Mouse (Mus musculus): ENCODE measurements around the gene Zbtb5.
"Not testable (repeated sequence)": the region's sequence is repeated elsewhere in the genome, so short reads cannot be mapped to it uniquely, and the experiment has no call there.

Zbtb5 gene

GRCm38 (mm10) chr4:45011581-45012104 is 569 bp downstream of the Zbtb5 start:
- DNase-seq (ENCODE audit: low spot score in 2 of 2): no peak

GRCm38 (mm10) chr4:45010806-45011415 is 1.3 kb downstream of the Zbtb5 start:
- no peak for DNase-seq (ENCODE audit: low spot score in 2 of 2)

- DNase-seq (ENCODE audit: low spot score in 2 of 2): no peak
These were observed 6.8 kb downstream of the Zbtb5 start for GRCm38 (mm10) chr4:45005452-45005851.

GRCm38 (mm10) chr4:45000001-45000400 is 12.2 kb downstream of the Zbtb5 start:
- no peak for DNase-seq (ENCODE audit: low spot score in 2 of 2)

GRCm38 (mm10) chr4:44998071-44998470 is 14.1 kb downstream of the Zbtb5 start:
- DNase-seq (ENCODE audit: low spot score in 2 of 2): no peak

- no peak for DNase-seq (ENCODE audit: low spot score in 2 of 2)
These were observed 17.4 kb downstream of the Zbtb5 start for GRCm38 (mm10) chr4:44994776-44995175.

GRCm38 (mm10) chr4:44993847-44994246 is 18.4 kb downstream of the Zbtb5 start:
- DNase-seq (ENCODE audit: low spot score in 2 of 2): no peak

- not testable (repeated sequence) for DNase-seq (ENCODE audit: low spot score in 2 of 2)
These were observed 19.0 kb downstream of the Zbtb5 start for GRCm38 (mm10) chr4:44993179-44993578.

- not testable (repeated sequence) for DNase-seq (ENCODE audit: low spot score in 2 of 2)
These were observed 19.9 kb downstream of the Zbtb5 start for GRCm38 (mm10) chr4:44992330-44992729.

GRCm38 (mm10) chr4:44990560-44990959 is 21.7 kb downstream of the Zbtb5 start:
- no peak for DNase-seq (ENCODE audit: low spot score in 2 of 2)

- no peak for DNase-seq (ENCODE audit: low spot score in 2 of 2)
These were observed 29.0 kb downstream of the Zbtb5 start for GRCm38 (mm10) chr4:44983131-44983740.

GRCm38 (mm10) chr4:44982440-44983130 is 29.6 kb downstream of the Zbtb5 start:
- DNase-seq (ENCODE audit: low spot score in 2 of 2): no peak

- DNase-seq (ENCODE audit: low spot score in 2 of 2): no peak
These were observed 30.3 kb downstream of the Zbtb5 start for GRCm38 (mm10) chr4:44981974-44982287.

GRCm38 (mm10) chr4:44981280-44981973 is 30.8 kb downstream of the Zbtb5 start, which contains the start of gene Grhpr:
Gene Grhpr (plus strand): TSS chr4:44981395.
- DNase-seq (ENCODE audit: low spot score in 2 of 2): peak in 1 of 2 experiments; percentile 80

- DNase-seq (ENCODE audit: low spot score in 2 of 2): no peak
These were observed 32.3 kb downstream of the Zbtb5 start for GRCm38 (mm10) chr4:44979794-44980338.

- no peak for DNase-seq (ENCODE audit: low spot score in 2 of 2)
These were observed 34.0 kb downstream of the Zbtb5 start for GRCm38 (mm10) chr4:44978175-44978574.

- DNase-seq (ENCODE audit: low spot score in 2 of 2): no peak
These were observed 35.1 kb downstream of the Zbtb5 start for GRCm38 (mm10) chr4:44976921-44977710.

GRCm38 (mm10) chr4:44976026-44976615 is 36.1 kb downstream of the Zbtb5 start:
- no peak for DNase-seq (ENCODE audit: low spot score in 2 of 2)

GRCm38 (mm10) chr4:44974331-44974730 is 37.9 kb downstream of the Zbtb5 start:
- no peak for DNase-seq (ENCODE audit: low spot score in 2 of 2)

- DNase-seq (ENCODE audit: low spot score in 2 of 2): no peak
These were observed 38.3 kb downstream of the Zbtb5 start for GRCm38 (mm10) chr4:44973871-44974270.

GRCm38 (mm10) chr4:44973450-44973849 is 38.8 kb downstream of the Zbtb5 start:
- peak; percentile 89 to 94 for DNase-seq (ENCODE audit: low spot score in 2 of 2)

All from cerebellum, postnatal 4 days (tissue).